Mouse (Mus musculus) right cerebral cortex, postnatal 36 days (tissue): ENCODE data around the gene Kmt2a.
"Not testable (repeated sequence)": the region's sequence is repeated elsewhere in the genome, so short reads cannot be mapped to it uniquely, and the experiment has no call there.

Experiments used
- DNase-seq, 2 experiments: peaks; one replicate each; pipeline ENCODE4 v3.0.0; 2022; ENCODE audit warnings: low spot score in 2 of 2, mixed read lengths in 1 of 2

Gene Kmt2a

DNA sequence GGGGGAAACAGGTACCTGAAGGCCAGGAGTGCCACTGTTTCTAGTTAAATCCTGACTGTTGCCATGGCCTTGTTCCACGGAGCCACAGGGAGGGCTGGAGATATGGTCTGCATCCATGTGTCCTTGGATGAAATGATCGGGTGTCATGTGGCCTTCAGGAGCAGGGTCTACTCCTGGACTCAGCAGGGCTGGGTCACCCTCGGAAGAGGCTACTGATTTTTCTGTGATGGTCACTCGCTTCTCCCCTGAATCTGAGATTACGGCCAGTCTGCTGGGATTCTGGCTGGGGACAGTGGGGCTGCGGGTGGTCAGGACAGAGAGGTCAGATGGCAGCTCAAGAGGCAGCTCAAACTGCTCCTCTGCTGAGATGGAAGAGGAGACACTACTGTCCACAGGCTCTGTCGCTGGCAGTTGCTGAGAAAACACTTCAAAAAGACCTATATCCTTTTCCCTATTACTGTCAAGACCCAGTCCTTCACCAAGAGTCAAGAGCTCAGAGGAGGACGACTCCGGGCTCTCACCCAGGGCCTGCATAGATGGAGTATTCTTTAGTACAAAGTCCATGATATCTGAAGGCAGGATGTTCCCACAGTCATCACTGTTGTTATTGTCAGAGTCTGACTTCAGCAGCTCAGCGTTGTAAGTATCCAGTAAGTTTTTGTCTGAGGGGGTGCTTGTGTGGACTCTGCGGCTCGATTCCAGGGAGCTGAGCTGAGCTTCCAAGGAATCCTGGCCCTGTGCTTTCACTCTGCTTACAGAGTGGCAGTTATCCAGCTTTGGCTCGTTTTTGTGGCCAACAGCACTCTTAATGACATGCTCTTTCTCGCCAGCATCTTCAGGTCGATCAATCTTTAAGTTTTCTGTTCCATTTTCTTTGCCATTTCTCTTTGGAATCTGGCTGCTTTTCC lies 60.9 kb downstream of the Kmt2a start:
- no peak for DNase-seq

DNA sequence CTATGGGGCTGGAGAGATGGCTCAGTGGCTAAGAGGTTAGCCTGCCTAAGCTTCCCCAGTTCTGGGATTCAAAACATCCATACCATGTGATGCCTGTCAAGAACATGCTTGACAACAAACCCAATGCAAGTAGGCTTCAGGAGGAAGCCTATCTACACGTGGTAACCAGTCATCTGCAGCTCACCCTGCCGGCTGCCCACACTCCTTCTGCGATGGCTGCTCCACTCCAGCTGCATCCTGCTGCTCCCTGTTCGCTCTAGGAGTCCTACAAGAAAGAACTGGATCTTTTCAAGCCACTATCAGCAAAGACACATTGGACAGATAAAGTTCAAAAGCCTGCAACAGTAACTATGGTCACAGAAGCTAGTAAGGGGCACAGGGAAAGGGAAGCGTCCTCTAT lies 63.6 kb downstream of the Kmt2a start:
- DNase-seq = no peak

DNA sequence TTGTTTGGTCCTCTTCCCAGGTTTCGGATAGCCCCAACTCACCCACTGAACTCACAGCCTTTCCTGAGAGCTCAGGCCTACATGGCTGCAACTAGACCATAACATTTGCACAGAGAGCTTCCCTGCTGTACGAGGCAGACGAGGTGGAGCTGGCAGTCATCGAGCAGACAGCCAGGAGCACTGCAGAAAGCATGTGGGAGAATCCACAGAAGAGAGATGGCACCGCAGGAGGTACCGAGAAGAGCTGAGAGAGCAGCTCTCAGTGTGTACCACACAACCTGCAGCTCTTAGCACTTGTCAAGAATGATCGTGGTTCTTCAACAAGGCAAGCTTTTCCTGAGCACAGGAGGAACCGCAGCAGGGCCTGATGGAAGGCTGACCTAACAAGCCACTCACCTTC lies 66.9 kb downstream of the Kmt2a start:
- DNase-seq = no peak

DNA sequence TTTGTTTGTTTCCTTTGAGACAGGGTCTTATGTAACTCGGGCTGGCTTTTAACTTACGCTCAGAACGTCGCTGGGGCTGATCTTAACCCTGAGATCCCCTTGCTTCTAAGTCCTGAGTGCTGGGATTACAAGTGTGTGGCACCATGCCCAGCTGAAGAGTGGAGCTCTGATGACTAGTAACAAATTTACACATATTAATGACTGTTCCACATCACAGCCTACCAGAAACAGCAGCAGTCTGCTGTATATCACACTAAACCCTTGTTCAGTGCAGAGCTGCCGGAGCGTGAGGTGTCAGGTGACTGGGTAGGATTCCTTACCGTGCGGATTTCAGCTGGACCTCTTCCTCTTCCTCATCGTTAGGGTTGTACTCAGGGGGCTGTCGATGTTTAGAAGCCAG lies 70.8 kb downstream of the Kmt2a start:
- no peak for DNase-seq

DNA sequence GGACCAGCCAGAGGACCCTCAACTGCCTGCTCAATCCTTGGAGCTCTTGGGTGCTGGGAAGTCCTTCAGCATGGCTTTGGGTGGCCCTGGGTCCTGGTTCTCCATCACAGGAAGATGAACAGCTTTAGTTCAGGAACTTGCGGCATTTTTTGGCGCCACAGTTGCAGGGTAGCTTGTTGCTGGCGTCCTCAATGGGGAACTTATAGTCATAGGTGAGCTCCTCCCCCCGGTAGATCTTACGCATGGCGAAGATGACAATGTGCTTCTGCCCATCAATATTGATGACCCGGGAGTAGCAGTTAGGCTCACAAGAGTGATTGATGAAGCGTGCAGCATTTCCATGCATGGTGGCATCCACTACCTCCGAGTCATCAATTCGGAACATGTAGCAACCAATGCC lies 73.3 kb downstream of the Kmt2a start:
- DNase-seq = no peak

DNA sequence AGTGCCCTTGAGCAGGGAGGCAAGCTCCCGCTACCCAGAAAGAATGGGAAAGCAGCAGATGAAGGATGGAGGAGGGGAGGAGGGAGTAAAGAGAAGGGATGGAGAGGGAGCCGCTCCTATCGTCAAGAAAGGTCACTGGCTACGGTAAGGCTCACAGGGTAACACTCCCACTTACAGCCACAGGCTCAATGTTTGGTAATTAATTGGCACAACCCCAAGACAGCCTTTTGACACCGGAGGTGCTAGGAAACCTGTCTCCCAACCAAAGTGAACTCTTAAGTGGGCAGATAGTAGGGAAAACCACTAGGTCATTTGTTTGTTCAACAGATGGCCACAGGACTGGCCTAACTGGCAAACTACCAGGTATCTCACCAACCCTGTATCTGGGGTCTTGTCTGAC lies 74.0 kb downstream of the Kmt2a start:
- DNase-seq = no peak

DNA sequence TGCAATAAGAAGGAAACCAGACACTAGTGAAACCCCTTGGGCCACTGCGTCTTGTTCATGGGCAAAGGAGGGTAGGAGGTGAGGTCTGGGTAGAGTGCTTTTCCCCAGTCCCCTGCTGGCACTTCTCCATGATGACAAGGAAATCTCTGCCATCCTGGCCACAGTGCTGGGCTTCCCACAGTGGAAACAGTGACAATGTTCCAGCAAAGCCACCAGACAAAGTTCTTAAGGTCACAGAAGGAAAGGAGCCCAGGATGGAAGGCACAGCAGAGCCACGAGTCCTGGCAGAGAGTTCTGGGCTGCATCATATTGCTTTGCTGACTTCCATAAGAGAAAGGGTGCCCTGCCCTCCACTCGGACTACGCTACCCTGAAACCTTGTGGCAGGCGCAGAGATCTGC lies 75.6 kb downstream of the Kmt2a start:
- DNase-seq = no peak

DNA sequence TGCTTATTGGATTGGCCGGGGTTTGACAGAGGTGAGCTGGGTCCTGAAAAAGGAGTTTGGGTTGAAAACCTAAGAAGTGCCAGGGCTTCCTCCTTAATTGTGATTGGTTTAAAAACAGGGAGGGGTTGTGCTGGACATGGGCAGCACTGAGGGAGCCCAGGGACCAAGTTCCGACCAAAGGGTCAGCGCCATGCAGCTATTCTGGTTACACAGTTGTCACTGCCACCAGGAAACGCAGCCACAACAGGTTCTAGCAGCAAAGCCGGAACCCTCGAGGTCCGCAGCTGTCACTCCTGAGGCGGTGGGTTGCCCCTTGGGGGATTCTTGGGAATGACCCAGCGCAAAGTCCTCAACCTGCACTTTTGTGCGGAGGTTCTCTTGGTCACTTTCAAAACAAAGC lies 76.4 kb downstream of the Kmt2a start:
- no peak for DNase-seq

DNA sequence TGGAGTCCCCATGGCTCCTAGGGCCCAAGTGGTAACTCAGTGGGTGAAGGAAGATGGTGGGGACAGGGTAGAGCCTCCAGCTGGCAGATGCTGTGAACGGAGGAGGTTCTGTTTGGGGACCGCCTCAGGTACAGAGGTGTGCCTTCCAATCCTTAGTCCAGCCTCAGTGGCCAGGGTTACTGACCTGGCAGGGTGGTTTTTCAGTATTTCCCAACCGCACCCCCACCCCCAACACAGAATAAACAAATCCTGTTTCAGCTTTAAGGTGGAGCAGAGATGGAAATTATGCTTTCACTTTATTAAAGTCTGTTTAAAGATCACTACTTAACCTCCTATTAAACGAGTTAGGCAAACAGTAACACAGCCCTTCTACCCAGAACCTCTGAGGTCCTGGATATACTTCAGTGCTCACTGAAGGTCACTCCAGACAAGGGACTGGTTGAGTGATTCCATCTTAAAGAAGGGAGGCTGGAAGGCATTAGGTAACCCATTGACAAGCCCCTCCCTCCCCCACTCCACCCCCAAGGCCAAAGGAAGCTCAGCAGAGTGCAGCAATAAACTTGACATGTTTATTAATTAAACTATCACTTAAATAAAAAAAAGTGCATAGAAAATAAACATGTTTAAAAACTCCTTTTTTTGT lies 78.2 kb downstream of the Kmt2a start, which contains the start of gene Ttc36:
Gene Ttc36 (minus strand): TSS at position 265 of the 643 bp plus-strand sequence.
- DNase-seq = no peak

DNA sequence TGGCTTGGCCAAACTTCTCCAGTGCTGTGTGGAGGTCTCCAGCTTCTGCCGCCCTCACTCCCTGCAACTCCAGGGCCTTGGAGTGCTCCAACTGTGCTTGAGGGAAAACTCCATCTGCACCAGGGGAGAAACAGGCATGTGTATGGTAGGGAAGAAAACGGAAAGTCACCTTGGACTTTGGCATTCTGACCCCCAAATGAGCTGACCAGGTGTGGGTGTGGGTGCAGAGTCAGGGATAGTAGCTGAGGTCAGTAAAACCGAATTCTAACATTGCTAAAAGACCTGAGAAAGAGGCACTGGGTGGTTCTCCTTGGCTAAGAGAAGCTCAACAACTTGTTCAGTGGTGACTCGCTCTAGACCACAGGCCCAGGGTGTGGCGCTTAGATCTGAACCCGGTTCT lies 79.4 kb downstream of the Kmt2a start:
- no peak for DNase-seq

DNA sequence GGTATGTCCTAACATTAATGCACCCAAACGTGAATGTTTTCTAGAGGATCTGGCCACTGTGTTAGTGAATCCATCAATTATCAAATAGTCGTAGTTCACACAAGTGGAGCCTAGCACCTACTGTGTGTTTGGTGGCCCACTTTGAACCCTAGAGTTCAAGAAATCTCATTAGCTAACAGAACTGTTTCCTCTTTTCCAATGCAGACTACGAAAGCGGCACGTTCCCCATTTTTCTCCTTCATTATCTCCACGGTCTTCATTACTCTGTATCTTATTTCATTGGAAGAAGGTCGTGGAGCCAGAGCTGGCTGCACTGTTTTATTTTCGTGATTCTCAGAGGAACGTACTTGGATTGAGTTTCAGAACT lies 81.2 kb downstream of the Kmt2a start:
- no peak for DNase-seq

DNA sequence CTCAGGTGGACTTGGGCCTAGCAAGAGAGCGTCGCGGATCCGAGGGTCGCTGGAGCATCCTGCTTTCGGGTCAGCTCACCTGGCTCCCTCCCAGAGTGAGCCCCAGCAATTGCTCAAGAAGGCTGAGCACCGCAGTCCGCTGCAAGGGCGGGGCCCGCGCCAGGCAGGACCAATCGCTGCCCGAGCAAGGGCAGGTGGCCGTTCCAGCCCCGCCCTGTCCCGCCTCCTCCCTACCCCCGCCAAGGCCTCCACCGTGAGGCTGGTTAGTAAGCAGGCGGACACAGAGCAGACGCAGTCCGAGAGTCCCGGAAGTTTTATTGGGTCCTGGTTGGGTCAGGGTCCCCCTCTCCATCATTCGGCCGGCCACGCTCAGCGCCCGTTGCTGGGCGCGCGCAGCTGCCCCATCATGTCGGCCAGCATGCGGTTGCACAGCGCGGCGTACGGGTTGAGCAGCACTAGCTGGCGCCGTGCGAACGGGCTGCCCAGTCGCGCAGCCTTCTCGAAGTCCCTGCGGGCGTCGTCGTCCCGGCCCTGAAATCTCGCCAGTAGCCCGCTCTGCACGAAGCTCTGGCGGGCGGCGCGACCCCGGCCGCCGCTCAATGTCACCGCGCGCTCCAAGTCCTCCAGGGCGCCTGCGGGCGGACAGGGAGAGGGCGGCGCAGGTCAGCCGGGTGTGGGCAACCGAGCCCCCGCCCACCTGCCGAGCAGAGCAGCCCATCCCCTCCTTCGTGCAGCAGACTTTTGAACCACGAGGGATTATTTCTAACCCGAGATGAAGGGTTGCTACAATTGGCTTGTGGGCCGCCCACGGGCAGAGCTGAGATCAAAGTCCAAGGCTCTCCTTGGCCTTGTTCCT lies 81.8 kb downstream of the Kmt2a start, which contains the start of gene Tmem25:
Gene Tmem25 (minus strand): TSS at position 206 of the 856 bp plus-strand sequence.
- DNase-seq = peak; percentile 83 to 92

DNA sequence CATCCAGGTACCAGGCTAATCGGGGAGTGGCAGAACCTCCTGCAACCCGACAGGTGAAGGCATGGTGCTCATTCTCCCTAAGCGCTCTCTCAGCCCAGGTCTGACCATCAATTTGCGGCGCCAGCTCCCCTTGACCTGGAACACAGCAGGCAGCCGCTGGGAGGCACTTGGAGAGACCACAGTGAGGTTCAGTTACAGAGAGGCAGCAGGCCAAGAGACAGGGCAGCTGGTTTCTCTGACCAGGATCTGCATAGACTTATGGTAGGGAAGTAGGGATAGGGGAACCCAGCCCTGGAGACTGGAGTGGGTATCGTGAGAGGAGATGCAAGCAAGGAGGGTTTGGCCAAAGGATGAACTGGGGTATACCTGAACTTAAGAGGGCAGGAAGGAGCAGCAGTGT lies 82.8 kb downstream of the Kmt2a start:
- DNase-seq = no peak

DNA sequence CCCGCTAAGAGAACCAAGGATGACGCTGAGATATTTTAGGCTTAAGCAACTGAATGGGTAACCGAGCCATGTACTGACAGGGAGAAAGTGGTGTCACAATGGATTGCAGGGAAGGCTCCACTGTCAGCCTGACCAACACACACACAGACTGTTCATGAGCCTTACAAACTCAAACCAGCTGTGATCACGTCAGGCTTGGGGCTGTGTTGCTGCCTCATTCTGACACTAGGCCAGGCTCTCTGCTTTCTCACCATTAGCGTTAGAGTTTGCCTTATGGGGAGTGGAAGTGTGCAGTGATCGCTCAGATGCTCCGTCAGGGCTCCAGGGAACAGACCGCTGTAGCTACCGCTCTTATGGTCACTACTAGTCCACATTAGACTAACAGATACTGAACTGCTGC lies 88.3 kb downstream of the Kmt2a start:
- DNase-seq = no peak

DNA sequence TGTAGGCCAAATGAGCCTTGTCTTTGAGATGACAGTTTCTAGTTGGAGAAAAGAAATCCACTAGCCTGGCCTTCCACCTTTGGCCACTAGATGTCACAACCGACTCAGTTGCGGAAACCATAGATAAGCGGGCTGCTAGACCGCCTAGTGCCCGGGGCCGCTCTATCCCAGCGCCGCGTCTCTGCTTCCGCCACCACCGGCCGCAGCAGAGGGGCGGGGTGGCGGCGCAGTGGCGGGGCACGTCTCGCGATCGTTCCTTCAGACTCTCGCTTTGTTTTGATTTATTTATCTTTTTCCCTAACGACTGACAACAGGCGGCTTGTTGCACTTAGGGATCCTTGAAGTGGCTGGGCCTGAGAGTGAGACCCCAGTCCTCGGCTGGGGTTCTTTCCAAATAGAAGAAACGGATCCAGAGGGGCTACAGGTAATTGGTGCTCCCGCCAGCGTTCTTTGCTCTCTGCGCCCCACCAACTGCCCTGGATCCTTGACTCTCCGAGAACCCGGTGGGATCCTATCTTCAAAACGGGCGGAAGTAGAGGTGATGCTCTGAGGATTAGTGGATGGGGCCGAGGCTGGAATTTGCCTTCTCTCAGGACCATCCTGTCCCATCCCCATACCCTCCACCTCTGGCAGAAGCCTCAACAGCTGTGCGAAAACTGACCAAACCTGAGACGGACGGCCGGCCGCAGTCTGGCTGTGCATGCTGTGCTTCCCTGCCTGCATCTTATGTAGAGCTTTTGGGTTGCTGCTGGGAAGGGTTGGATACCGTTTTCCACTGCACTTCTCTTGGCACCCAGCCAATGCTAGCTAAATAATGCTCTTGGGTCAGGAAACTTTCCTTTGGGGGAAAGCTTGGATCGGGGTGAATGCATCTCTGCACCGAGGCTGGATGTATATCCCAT lies 108.1 kb downstream of the Kmt2a start:
- DNase-seq = peak; percentile 87 to 90

DNA sequence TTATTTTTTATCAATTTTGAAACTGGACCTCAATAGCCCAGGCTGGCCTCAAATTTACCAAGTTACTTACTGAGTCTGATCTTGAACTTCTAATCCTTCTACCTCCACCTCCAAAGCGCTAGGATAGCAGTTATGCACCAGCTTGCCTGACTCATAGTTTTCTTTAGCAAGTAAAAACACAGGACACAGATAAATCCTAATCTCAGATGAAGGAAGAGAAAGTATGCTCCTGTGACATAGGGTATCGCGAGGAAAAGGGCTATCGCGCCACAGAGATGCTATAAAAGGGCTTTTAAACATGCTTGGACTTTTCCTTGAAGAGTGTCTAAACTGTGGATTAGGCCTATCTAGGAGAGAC lies 108.7 kb downstream of the Kmt2a start:
- DNase-seq = no peak

DNA sequence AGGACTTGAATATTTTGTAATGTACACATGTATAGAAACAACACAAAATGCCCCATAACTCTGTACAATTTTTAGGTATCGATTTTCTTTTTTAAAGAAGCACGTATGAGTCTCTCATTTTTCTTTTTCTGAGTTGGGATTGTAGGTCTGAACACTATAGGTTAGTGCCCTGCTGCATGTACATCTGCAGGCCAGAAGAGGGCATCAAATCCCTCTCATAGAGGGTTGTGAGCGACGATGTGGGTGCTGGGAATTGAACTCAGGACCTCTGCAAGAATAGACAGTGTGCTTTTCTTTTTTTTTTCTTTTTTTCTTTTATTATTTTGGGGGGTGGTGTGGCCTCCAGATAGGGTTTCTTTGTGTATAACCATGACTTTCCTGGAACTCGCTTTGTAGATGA lies 109.7 kb downstream of the Kmt2a start:
- no peak for DNase-seq

DNA sequence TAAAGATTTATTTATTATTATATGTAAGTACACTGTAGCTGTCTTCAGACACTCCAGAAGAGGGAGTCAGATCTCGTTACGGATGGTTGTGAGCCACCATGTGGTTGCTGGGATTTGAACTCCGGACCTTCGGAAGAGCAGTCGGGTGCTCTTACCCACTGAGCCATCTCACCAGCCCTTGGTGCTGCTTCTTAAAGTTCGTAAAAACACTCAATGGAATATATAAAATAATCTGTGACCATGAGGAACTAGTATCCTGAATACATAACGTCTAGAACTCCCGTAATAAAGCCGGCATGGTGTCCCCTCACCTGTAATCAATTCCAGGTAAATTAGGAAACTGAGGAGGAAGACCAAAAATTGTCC lies 113.1 kb downstream of the Kmt2a start:
- not testable (repeated sequence) for DNase-seq

DNA sequence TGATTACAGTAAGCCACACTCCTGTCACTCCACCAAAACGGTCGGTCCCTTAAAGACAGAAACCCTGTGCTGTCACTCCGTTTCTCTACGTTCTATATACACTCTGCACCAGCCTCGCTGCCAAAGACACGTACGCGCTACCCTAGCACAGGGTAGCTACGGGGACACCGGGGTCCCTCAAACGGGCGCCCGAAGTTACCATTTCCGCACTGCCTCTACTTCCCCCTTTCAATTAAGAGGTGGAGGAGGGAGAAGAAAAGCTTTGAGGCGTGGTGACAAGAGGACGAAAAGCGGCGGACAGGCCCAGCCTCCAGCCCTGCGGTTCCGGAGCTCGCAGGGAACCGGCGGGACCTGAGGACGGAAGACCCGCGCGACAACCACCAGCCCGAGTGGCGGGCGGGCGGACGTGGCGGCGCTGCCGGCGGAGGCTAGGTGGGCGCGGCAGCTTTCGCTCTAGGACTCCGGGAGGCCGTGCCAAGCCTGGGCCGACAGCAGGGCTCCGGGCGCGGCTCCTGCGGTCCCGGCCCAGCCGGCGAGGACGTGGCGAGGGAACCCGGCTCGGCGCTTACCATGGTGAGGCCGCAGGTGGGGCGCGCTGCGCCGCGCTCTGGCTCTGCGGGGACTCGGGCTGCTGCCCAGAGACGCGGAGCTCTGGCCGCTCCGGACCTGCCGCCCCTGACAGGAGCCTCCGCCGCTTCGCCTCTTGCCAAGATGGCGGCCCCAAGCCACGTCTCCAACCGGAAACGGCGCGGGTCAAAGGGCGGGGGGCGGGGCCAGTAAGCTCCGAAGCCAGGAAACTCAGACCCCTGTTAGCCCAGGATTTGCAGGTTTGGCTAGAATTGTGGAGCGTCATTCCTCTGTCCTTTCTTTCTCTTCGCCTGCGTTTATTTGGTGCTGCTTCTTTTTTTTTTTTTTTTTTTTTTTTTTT lies 113.7 kb downstream of the Kmt2a start, which contains the start of the genes Arcn1 and Ift46:
Gene Arcn1 (minus strand): TSS at position 745 of the 928 bp plus-strand sequence.
Gene Ift46 (plus strand): TSS at position 808 of the 928 bp plus-strand sequence.
- peak; percentile 67 to 70 for DNase-seq

DNA sequence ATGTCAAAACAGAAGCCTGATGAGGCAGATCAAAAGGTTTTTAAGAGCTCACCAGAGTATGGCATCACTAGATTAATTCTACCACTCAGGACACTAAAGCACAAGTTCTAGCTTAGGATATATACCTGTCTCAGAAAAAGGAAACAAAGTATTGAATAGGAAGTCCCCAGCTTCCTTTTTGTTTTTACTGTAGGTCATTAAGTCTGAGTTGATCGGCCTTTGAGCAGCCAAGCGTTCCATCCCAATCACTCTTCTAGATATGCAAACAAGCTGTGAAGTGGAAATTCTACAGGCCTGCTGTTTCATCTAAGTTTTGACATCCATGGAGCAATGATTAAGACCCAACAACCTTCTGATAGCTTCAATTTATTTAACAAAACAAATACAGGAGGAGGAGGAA lies 120.2 kb downstream of the Kmt2a start:
- DNase-seq = no peak
